Mouse (Mus musculus) cerebral cortex, adult 2 months (tissue): ENCODE results near the gene Gm20388.

Source experiments
- WGBS: fragments of 180-500 bp; shearing (Covaris S2); methylation state at CpG from one replicate; pipeline ENCODE4 v1.1.7; 2018; 5-methylcytosine and 5-hydroxymethylcytosine counted together

Gene Gm20388

GRCm38 (mm10) chr8:122537812-122538211 lies 2627.2 kb downstream of the Gm20388 start:
- WGBS = 83% methylated on average over 2 of the region's 2 CpGs

GRCm38 (mm10) chr8:122538310-122539076 lies 2627.9 kb downstream of the Gm20388 start:
- 90% methylated on average over 9 of the region's 9 CpGs for WGBS

GRCm38 (mm10) chr8:122544138-122544537 lies 2633.5 kb downstream of the Gm20388 start:
- 88% methylated on average over 8 of the region's 8 CpGs for WGBS

GRCm38 (mm10) chr8:122546066-122546755 lies 2635.6 kb downstream of the Gm20388 start:
- WGBS = 95% methylated on average over 7 of the region's 7 CpGs

- WGBS = 65% methylated on average over 24 of the region's 24 CpGs
Measured at GRCm38 (mm10) chr8:122546811-122547453, 2636.3 kb downstream of the Gm20388 start.

- 48% methylated on average over 5 of the region's 5 CpGs for whole genome bisulfite sequencing
Measured at GRCm38 (mm10) chr8:122547815-122548214, 2637.2 kb downstream of the Gm20388 start.

- WGBS = 74% methylated on average over 13 of the region's 13 CpGs
Measured at GRCm38 (mm10) chr8:122548331-122548730, 2637.7 kb downstream of the Gm20388 start.

GRCm38 (mm10) chr8:122548891-122549439 lies 2638.3 kb downstream of the Gm20388 start:
- WGBS = 65% methylated on average over 3 of the region's 3 CpGs

- 6% methylated on average over 52 of the region's 52 CpGs for WGBS
Measured at GRCm38 (mm10) chr8:122550234-122550994, 2639.8 kb downstream of the Gm20388 start.

GRCm38 (mm10) chr8:122550995-122551264 lies 2640.3 kb downstream of the Gm20388 start:
- under 1% methylated on average over 40 of the region's 43 CpGs for WGBS

- 11% methylated on average over 56 of the region's 56 CpGs for WGBS
Measured at GRCm38 (mm10) chr8:122551265-122552051, 2640.8 kb downstream of the Gm20388 start, which contains the start of gene Piezo1. Gene Piezo1 (minus strand): TSS chr8:122551329.

- WGBS = 37% methylated on average over 6 of the region's 6 CpGs
Measured at GRCm38 (mm10) chr8:122554786-122555185, 2644.1 kb downstream of the Gm20388 start.

GRCm38 (mm10) chr8:122556030-122557009 lies 2645.7 kb downstream of the Gm20388 start:
- WGBS = 63% methylated on average over 12 of the region's 12 CpGs

GRCm38 (mm10) chr8:122557248-122558038 lies 2646.8 kb downstream of the Gm20388 start:
- 61% methylated on average over 10 of the region's 10 CpGs for WGBS

GRCm38 (mm10) chr8:122558671-122559349 lies 2648.2 kb downstream of the Gm20388 start:
- WGBS = 29% methylated on average over 12 of the region's 12 CpGs

- 78% methylated on average over 5 of the region's 5 CpGs for WGBS
Measured at GRCm38 (mm10) chr8:122561199-122561598, 2650.6 kb downstream of the Gm20388 start.

GRCm38 (mm10) chr8:122564363-122565352 lies 2654.0 kb downstream of the Gm20388 start:
- WGBS = 82% methylated on average over 25 of the region's 25 CpGs
